Mouse (Mus musculus): ENCODE results near the gene Mkrn2.
"Not testable (repeated sequence)": the region's sequence is repeated elsewhere in the genome, so short reads cannot be mapped to it uniquely, and the experiment has no call there.

DNA sequence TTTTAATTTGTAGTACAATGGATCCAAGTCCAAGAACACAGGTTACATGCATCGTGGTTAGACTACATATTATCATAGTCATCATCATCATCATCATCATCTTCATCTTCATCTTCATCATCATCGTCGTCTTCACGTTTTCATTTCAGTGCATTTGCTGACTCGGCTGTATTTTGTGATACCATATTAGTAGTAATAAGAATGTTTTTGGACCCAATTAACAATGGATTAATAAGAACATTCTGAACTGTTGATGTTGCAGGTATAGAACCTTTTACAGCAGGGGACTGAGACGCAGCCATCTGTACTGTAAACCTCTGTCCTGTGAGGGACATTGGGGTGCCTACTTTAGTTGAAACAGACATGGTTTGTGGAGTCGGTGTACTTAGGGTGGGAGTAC is 36.5 kb downstream of the Mkrn2 start:
- not testable (repeated sequence) for TF ChIP-seq POLR2A (IDR thresholded peaks at IDR 0.05; ENCODE audit: borderline replicate concordance, extremely low read depth, insufficient read depth, insufficient read length, poor library complexity, severe bottlenecking); CTCF (IDR thresholded peaks at IDR 0.05; ENCODE audit: borderline replicate concordance, extremely low read depth, insufficient read depth, insufficient read length)

All from brain, embryonic 14.5 days (tissue).